Mouse (Mus musculus): ENCODE measurements around the gene Bysl. TPM values are rescaled to one million over a fixed set of nuclear protein-coding genes. Genes with fewer than 3 reads are reported as not detected.
"Not testable (repeated sequence)": the region's sequence is repeated elsewhere in the genome, so short reads cannot be mapped to it uniquely, and the experiment has no call there.

Gene Bysl
- polyA plus RNA-seq, 1 experiment from 2014 or later, result 30.4 TPM

- Histone ChIP-seq H3K36me3 (ENCODE audit: control insufficient read depth, insufficient read depth, low read length) (peaks cover 20% of the 10 kb centered on the region), H3K4me2 (no peak overlapping the region), H3K9me3 (ENCODE audit: control insufficient read depth, low read length) (no peaks in the 10 kb centered on the region), H3K4me1 (ENCODE audit: control insufficient read depth, insufficient read depth, low read length) (peaks cover 9% of the 10 kb centered on the region), H3K4me3 (ENCODE audit: low read depth, low read length) (no peak overlapping the region), H3K27me3 (ENCODE audit: control insufficient read depth, insufficient read depth, low read length) (no peaks in the 10 kb centered on the region), H3K27ac (ENCODE audit: low read depth, low read length) (no peak overlapping the region), H3K9ac (ENCODE audit: low read length) (no peak overlapping the region)
- ATAC-seq (ENCODE audit: low FRiP score) (no peak), DNase-seq (ENCODE audit: low spot score, missing footprints) (peak; percentile 68)
- 83% methylated on average over 5 of the region's 5 CpGs for WGBS
These were observed 5.1 kb downstream of the Bysl start for GRCm38 (mm10) chr17:47606220-47606619.

GRCm38 (mm10) chr17:47602289-47602688, 9.0 kb downstream of the Bysl start:
- DNase-seq (ENCODE audit: low spot score, missing footprints), result peak; percentile 61
- 91% methylated on average over 11 of the region's 11 CpGs for WGBS

DNA sequence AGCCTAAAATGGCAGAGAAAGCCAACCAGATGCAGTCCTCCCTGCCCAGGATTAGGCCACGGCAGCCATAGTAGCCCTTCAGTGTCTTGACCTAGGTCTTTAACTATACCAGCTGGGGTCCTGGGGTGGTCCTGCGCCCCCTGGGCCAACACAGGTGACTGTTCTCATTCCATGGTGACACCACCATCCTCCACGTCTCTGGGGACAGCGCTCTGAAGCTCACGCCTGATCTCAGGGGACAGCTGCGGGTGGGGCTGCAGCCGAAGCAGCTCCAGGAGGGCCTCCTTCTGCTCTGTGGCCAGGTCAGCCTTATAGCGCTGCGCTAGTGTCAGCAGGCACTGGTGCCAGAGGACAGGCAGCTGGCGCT, 9.9 kb downstream of the Bysl start:
- Histone ChIP-seq H3K9me3 (ENCODE audit: control insufficient read depth, low read length) (no peaks in the 10 kb centered on the region), H3K4me3 (ENCODE audit: low read depth, low read length) (no peak overlapping the region), H3K27me3 (ENCODE audit: control insufficient read depth, insufficient read depth, low read length) (no peaks in the 10 kb centered on the region), H3K36me3 (ENCODE audit: control insufficient read depth, insufficient read depth, low read length) (peaks cover 19% of the 10 kb centered on the region), H3K9ac (ENCODE audit: low read length) (no peak overlapping the region), H3K27ac (ENCODE audit: low read depth, low read length) (no peak overlapping the region), H3K4me2 (no peak overlapping the region), H3K4me1 (ENCODE audit: control insufficient read depth, insufficient read depth, low read length) (peaks cover 16% of the 10 kb centered on the region)
- ATAC-seq (ENCODE audit: low FRiP score), result no peak
- 89% methylated on average over 10 of the region's 10 CpGs for WGBS
- DNase-seq (ENCODE audit: low spot score, missing footprints), result no peak

More at GRCm38 (mm10) chr17:47602289-47602688, 9.0 kb downstream of the Bysl start:
- Histone ChIP-seq H3K9ac (ENCODE audit: low read length) (no peak overlapping the region), H3K27me3 (ENCODE audit: control insufficient read depth, insufficient read depth, low read length) (no peaks in the 10 kb centered on the region), H3K4me2 (no peak overlapping the region), H3K36me3 (ENCODE audit: control insufficient read depth, insufficient read depth, low read length) (peaks cover 19% of the 10 kb centered on the region), H3K4me3 (ENCODE audit: low read depth, low read length) (no peak overlapping the region), H3K4me1 (ENCODE audit: control insufficient read depth, insufficient read depth, low read length) (peaks cover 7% of the 10 kb centered on the region), H3K9me3 (ENCODE audit: control insufficient read depth, low read length) (no peaks in the 10 kb centered on the region), H3K27ac (ENCODE audit: low read depth, low read length) (no peak overlapping the region)
- ATAC-seq (ENCODE audit: low FRiP score), result no peak

DNA sequence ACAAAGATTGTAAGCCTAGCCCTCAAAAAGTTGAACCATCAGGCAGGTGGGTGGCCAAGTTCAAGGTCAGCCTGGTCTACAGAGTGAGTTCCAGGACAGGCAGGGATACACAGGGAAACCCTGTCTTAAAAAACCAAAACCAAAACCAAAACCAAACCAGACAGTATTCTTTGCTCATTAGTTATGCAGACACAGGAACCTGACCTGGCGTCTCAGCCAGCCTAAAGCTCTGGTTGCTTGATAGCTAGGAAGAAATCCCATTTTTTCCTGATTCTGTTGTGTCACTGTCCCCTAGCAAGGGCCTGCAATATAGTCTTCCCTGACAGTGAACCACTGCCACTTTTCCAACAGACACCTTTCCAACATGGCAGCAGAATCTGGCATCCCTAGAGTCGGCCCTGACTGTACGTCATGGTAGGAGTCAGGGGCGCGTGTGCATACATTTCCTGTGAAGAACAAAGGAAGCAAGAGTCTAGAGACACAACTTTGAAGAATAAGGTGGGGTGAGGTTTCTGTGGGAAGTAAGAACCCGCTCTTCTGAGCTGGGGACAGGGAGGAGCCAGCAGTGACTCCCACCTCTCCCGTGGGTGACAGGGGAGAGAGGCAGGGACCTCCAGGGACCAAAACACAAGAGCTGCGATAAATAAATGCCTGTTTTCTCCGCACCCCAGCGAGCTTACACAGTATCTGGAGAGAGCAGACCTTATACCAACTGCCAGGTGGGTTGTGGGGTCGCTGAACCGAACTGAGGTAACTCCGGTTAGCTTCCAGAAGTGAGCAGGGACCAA, 10.5 kb downstream of the Bysl start:
- WGBS, result 91% methylated on average over 13 of the region's 13 CpGs
- DNase-seq (ENCODE audit: low spot score, missing footprints), result peak; percentile 78
- ATAC-seq (ENCODE audit: low FRiP score), result no peak

GRCm38 (mm10) chr17:47599511-47600297, 11.6 kb downstream of the Bysl start:
- no peak overlapping the region for H3K27ac ChIP-seq (ENCODE audit: low read depth, low read length)
- H3K4me3 ChIP-seq (ENCODE audit: low read depth, low read length), result no peak overlapping the region
- H3K9me3 ChIP-seq (ENCODE audit: control insufficient read depth, low read length), result no peaks in the 10 kb centered on the region
- peaks cover 31% of the 10 kb centered on the region for H3K4me1 ChIP-seq (ENCODE audit: control insufficient read depth, insufficient read depth, low read length)
- peak; percentile 69 for DNase-seq (ENCODE audit: low spot score, missing footprints)
- ATAC-seq (ENCODE audit: low FRiP score), result no peak
- H3K27me3 ChIP-seq (ENCODE audit: control insufficient read depth, insufficient read depth, low read length), result no peaks in the 10 kb centered on the region
- 75% methylated on average over 11 of the region's 11 CpGs for WGBS
- H3K36me3 ChIP-seq (ENCODE audit: control insufficient read depth, insufficient read depth, low read length), result peaks cover 15% of the 10 kb centered on the region
- no peak overlapping the region for H3K9ac ChIP-seq (ENCODE audit: low read length)
- H3K4me2 ChIP-seq, result no peak overlapping the region

More for the DNA sequence above, 10.5 kb downstream of the Bysl start:
- Histone ChIP-seq H3K4me2 (no peak overlapping the region), H3K9ac (ENCODE audit: low read length) (no peak overlapping the region), H3K9me3 (ENCODE audit: control insufficient read depth, low read length) (no peaks in the 10 kb centered on the region), H3K36me3 (ENCODE audit: control insufficient read depth, insufficient read depth, low read length) (peaks cover 19% of the 10 kb centered on the region), H3K27me3 (ENCODE audit: control insufficient read depth, insufficient read depth, low read length) (no peaks in the 10 kb centered on the region), H3K4me3 (ENCODE audit: low read depth, low read length) (no peak overlapping the region), H3K27ac (ENCODE audit: low read depth, low read length) (no peak overlapping the region), H3K4me1 (ENCODE audit: control insufficient read depth, insufficient read depth, low read length) (peaks cover 21% of the 10 kb centered on the region)

GRCm38 (mm10) chr17:47598580-47599304, 12.6 kb downstream of the Bysl start:
- peaks cover 37% of the 10 kb centered on the region for H3K4me1 ChIP-seq (ENCODE audit: control insufficient read depth, insufficient read depth, low read length)
- peak; percentile 75 for DNase-seq (ENCODE audit: low spot score, missing footprints)
- H3K4me3 ChIP-seq (ENCODE audit: low read depth, low read length); H3K27ac ChIP-seq (ENCODE audit: low read depth, low read length); H3K9ac ChIP-seq (ENCODE audit: low read length); H3K4me2 ChIP-seq; H3K36me3 ChIP-seq (ENCODE audit: control insufficient read depth, insufficient read depth, low read length); ATAC-seq (ENCODE audit: low FRiP score); H3K9me3 ChIP-seq (ENCODE audit: control insufficient read depth, low read length); H3K27me3 ChIP-seq (ENCODE audit: control insufficient read depth, insufficient read depth, low read length): not testable (repeated sequence)
- WGBS, result 89% methylated on average over 10 of the region's 10 CpGs

- Histone ChIP-seq H3K4me1 (ENCODE audit: control insufficient read depth, insufficient read depth, low read length) (peaks cover 37% of the 10 kb centered on the region), H3K9ac (ENCODE audit: low read length) (peak overlapping the region; percentile 87; the same call in 1 of the 2 replicates), H3K9me3 (ENCODE audit: control insufficient read depth, low read length) (no peaks in the 10 kb centered on the region), H3K4me3 (ENCODE audit: low read depth, low read length) (no peak overlapping the region), H3K27ac (ENCODE audit: low read depth, low read length) (no peak overlapping the region), H3K27me3 (ENCODE audit: control insufficient read depth, insufficient read depth, low read length) (no peaks in the 10 kb centered on the region), H3K4me2 (peak overlapping the region; percentile 86; the same call in 1 of the 2 replicates), H3K36me3 (ENCODE audit: control insufficient read depth, insufficient read depth, low read length) (peaks cover 8% of the 10 kb centered on the region)
- DNase-seq (ENCODE audit: low spot score, missing footprints) (peak; percentile 94), ATAC-seq (ENCODE audit: low FRiP score) (no peak)
- WGBS, result 20% methylated on average over 10 of the region's 10 CpGs
These were observed 13.3 kb downstream of the Bysl start for GRCm38 (mm10) chr17:47597838-47598579.

DNA sequence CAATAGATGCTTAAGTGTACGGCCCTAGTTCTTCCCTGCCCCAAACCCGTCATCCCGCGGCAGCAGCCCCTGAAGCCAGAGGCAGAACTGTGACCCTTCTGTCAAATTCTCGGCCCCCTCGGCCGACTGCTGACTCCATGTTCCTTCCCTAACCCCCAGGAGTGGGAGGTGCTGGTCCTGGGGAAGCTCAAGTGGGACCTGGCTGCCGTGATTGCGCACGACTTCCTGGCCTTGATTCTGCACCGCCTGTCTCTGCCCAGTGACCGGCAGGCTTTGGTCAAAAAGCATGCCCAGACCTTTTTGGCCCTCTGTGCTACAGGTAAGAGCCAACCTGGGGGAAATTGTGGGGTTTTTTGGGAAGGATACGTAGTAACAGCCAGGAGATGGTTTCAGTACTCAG, 14.0 kb downstream of the Bysl start:
- Histone ChIP-seq H3K4me3 (ENCODE audit: low read depth, low read length) (peak overlapping the region; percentile 9; the same call in 1 of the 2 replicates), H3K4me2 (peak overlapping the region; percentile 86), H3K4me1 (ENCODE audit: control insufficient read depth, insufficient read depth, low read length) (peaks cover 37% of the 10 kb centered on the region), H3K27ac (ENCODE audit: low read depth, low read length) (no peak overlapping the region), H3K27me3 (ENCODE audit: control insufficient read depth, insufficient read depth, low read length) (no peaks in the 10 kb centered on the region), H3K9ac (ENCODE audit: low read length) (peak overlapping the region; percentile 87; the same call in 1 of the 2 replicates), H3K9me3 (ENCODE audit: control insufficient read depth, low read length) (no peaks in the 10 kb centered on the region), H3K36me3 (ENCODE audit: control insufficient read depth, insufficient read depth, low read length) (peaks cover 6% of the 10 kb centered on the region)
- ATAC-seq (ENCODE audit: low FRiP score) (no peak), DNase-seq (ENCODE audit: low spot score, missing footprints) (no peak)
- whole genome bisulfite sequencing, result 52% methylated on average over 13 of the region's 13 CpGs
